Mouse (Mus musculus) bone marrow macrophage, adult 2 months (primary cell): ENCODE data around the gene Cpsf3. TPM values are rescaled to one million over a fixed set of nuclear protein-coding genes. Genes with fewer than 3 reads are reported as not detected.

ENCODE experiments used
- H3K27ac ChIP-seq: 2 replicates; pipeline ENCODE4 v1.5.1; 2012; ENCODE audit warnings: low read depth, low read length; ENCODE audit not compliant: insufficient read depth
- H3K4me1 ChIP-seq: 2 replicates; pipeline ENCODE4 v1.6.1; 2012; ENCODE audit warnings: low read length; ENCODE audit not compliant: control insufficient read depth, insufficient read depth
- H3K4me3 ChIP-seq: 2 replicates; pipeline ENCODE4 v1.5.1; 2012; ENCODE audit warnings: mild to moderate bottlenecking, low read length, moderate library complexity; ENCODE audit not compliant: insufficient read depth
- CTCF ChIP-seq: IDR thresholded peaks from 2 replicates; pipeline ENCODE4 v1.5.1; 2012; ENCODE audit warnings: low read depth, mild to moderate bottlenecking, low read length, moderate library complexity
- POLR2A ChIP-seq: IDR thresholded peaks from 2 replicates; pipeline ENCODE4 v1.6.1; 2012; ENCODE audit warnings: mild to moderate bottlenecking, low read depth, low read length, borderline replicate concordance
- polyA plus RNA-seq: library from polyadenylated mRNA; stranded (reverse); fragments of >200 nt; gene quantifications from 2 replicates; pipeline ENCODE4 v1.2.4, GENCODE M21; 2012; ENCODE audit not compliant: missing spikeins, insufficient read depth, insufficient read length

Cpsf3 gene
- polyA plus RNA-seq, 1 experiment, result 70.0 TPM

DNA sequence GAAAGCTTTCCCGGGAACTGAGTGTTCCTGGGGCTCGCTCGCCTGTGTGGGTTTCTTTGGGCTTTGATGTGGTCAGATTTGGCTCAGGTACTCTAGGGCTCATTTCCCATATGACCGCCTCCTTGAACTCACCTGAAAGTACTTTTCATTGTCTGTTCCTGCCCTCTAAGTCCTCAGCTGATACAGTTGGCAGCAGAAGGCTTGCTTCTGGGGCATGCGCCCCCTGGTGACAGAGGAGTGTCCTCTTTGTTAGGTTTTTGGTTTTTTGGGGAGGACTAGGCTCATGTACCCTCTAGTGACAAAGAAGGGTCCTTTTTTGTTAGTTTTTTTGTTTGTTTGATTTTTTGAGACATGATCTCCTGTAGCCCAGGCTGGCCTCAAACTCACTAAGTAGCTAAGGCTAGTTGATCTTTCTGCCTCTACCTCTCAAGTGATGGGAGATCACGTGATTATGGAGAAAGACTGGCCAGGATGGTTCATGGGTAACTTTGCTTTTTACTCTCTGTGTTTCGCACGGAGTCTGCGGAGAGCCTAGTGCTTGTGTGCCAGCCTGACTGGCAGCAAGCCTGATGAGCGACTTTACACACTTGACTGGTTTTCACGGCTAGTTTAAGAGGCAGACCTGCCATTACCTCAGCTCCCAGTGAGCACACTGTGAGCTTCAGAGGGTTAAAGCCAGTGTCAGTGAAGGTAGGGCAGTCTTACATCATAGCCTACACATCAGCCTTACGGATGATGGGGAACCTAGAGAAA, 33.1 kb downstream of the Cpsf3 start:
- Histone ChIP-seq H3K4me1 (peaks cover 7% of the 10 kb centered on the region), H3K27ac (no peak overlapping the region), H3K4me3 (no peak overlapping the region)
- TF ChIP-seq POLR2A, result no peak
- peak; percentile 45; the same call in 1 of the 2 replicates for TF ChIP-seq CTCF

DNA sequence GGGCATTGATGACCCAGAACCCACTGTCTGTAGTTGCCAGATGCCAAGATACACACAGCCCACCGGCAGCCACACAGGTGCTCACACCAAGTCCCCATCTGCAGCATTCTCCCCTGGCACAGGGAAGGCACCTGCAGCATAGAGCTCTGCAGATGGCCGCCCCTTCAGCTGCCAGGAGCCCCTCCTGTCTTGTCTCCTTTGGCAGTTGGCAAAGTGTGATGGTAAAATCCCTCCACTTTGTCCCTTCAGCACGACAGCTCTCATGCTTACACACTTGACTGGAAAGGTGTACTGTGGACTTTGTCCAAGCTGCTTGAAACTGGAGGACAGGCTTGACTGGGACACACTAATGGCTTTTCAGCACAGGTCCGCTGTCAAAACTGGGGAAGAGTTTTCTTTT, 35.1 kb downstream of the Cpsf3 start:
- H3K4me1 ChIP-seq, result peaks cover 7% of the 10 kb centered on the region
- H3K4me3 ChIP-seq, result no peak overlapping the region
- no peak overlapping the region for H3K27ac ChIP-seq
- TF ChIP-seq CTCF, result no peak
- TF ChIP-seq POLR2A, result no peak

DNA sequence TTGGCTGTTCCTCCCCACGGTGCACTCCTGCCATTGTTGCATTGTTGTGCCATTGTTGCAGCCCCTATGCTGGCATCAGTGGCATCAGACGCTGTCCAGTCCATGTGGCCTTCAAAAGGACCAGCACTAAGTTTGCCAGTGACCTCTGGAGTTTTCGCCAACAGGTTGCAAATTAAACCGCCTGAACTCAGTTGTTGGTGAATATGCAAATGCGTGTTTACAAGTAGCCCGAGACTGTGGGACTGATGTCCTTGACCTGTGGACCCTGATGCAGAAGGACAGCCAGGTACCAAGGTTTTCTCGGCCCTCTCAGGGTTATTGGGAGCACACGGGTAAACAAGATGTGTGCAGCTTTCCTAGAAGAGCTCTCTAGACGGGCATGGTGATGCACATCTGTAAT, 36.0 kb downstream of the Cpsf3 start:
- TF ChIP-seq CTCF (no peak), POLR2A (no peak)
- Histone ChIP-seq H3K27ac (no peak overlapping the region), H3K4me1 (peaks cover 7% of the 10 kb centered on the region)

DNA sequence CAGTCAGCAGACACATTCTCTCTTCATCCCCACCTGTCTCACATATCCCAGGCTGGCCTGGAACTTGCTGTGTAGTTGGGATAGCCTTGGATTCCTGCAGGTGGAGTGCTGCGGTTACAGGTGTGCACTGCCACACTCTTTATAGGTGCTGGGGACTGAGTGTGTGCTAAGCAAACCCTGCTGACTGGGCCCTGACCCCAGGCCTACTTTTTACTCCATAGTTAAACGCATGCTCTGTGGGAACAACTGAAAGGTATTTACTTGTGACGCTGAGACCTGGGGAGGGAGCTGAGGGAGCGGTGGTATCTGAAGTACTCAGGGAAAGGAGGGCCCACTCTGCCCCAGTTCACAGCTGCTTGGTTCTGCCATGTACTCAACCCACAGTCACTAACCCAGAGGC, 37.1 kb downstream of the Cpsf3 start:
- H3K4me1 ChIP-seq, result peaks cover 4% of the 10 kb centered on the region
- TF ChIP-seq POLR2A, result no peak
- no peak for TF ChIP-seq CTCF

More for the DNA sequence above, 36.0 kb downstream of the Cpsf3 start:
- H3K4me3 ChIP-seq, result no peak overlapping the region

DNA sequence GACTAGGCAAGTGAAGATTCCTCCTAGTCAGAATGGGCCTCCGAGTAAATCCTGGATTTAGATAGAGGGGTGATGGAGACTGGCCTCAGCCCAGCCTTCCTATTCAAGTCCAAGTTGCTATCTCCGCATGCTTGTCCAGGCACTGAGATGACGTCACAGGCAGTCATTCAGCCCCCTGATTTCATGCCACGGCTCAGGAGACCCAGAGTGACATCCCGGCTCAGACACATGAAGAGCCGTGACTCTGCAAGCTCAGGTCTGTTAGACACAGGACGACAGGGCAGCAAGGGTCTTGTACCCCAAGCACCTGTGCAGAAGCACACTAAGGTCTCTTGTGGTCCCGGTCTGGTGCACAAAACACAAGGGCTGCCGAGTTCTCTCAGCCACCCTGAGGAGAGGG, 37.7 kb downstream of the Cpsf3 start:
- H3K4me1 ChIP-seq, result no peaks in the 10 kb centered on the region
- H3K27ac ChIP-seq, result no peak overlapping the region
- no peak overlapping the region for H3K4me3 ChIP-seq
- no peak for TF ChIP-seq CTCF
- no peak for TF ChIP-seq POLR2A

More for the DNA sequence above, 37.1 kb downstream of the Cpsf3 start:
- Histone ChIP-seq H3K4me3 (no peak overlapping the region), H3K27ac (no peak overlapping the region)

DNA sequence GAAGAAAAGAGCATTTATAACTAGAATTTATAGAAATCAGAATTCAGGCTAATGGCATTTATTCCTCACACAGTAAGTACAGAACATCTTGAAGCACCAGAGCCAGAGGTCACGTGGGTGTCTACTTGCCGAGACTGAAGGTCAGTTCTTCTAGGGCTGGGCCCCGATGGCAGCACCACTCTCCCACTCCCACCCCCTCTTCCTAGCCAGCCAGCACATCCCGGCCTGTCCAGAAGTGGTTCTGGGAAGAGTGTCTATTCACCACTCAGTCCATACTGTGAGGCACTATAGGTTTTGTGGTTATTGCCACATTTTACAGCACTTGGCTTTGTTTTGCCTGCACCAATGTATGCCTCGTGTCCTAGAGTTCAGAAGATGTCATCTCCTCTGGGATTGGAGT, 38.9 kb downstream of the Cpsf3 start:
- H3K27ac ChIP-seq, result no peak overlapping the region
- TF ChIP-seq POLR2A, result no peak
- TF ChIP-seq CTCF, result no peak
- no peaks in the 10 kb centered on the region for H3K4me1 ChIP-seq
- H3K4me3 ChIP-seq, result no peak overlapping the region

DNA sequence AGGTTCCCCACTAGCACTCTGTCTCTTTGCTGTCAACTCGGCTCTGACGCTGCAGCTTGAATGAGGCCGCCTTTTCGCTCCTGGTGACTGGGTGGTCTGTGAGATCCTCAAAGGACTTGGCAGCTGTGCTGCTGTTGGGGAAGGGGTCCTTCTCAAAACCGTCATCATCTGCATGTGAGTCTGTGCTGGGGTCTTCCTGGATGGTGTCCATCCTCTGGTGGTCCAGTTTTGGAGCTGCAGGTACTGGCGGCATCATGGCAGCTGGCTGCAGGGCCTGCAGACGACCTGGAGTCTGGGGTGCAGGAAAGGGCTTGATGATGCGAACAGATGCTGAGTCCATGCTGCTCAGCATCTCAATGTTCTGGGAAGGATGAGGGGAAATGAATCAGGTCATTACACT, 40.1 kb downstream of the Cpsf3 start:
- Histone ChIP-seq H3K4me1 (no peaks in the 10 kb centered on the region), H3K4me3 (no peak overlapping the region), H3K27ac (no peak overlapping the region)
- TF ChIP-seq CTCF (no peak), POLR2A (no peak)

DNA sequence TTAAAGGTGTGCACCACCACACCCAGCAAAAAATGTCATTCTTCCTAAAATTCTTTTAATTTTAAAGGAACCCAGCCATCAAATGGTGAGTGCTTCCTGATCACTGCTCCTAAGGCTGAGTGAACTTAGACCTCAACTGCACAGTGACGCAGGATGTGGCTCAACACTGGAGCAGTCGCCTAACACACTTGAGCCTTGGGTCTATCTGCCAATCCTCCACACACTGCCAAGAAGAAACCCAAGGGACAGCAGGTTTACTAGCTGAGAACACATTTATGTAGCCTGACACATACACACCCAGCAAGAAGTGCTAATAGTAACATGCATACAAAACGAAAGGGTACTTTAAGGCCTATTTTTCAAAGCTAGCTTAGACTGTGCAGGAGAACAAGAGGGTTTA, 41.1 kb downstream of the Cpsf3 start:
- no peaks in the 10 kb centered on the region for H3K4me1 ChIP-seq
- no peak for TF ChIP-seq POLR2A
- no peak for TF ChIP-seq CTCF
- H3K4me3 ChIP-seq, result no peak overlapping the region
- H3K27ac ChIP-seq, result no peak overlapping the region

DNA sequence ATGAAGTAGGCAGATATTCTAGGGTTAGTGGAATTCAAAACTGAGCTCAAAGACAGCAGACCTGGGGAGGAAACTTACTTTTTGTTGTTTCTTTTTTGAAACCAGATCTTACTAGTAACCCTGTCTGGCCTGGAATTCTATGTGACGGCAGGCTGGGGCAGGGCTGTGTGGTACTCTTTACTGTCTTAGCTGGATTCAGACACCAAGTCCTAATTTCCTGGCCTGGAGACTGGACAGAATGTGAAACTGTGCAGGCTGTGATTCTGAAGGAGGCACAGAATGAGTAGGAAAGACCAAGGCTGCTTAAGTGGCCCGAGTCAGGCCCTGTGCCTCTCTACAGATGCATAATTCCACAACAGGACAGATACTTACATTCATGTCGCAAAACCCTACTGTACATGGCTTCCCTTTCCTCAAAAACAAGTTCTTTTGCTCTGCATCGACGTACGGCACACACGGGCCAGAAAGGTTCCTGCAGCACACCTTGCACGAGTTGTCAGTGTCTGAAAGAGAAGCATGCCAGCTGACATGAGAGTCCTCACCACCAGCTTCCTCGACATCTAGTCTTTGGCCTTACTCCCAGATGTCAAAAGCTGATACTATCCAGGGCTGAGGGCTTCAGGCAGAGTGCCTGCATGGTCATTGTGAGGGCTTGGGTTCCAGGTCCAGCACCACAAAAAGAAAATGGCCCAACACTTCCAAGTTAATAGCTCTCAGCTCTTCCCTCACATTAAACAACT, 44.6 kb downstream of the Cpsf3 start:
- Histone ChIP-seq H3K27ac (no peak overlapping the region), H3K4me1 (peaks cover 10% of the 10 kb centered on the region), H3K4me3 (no peak overlapping the region)
- TF ChIP-seq CTCF (no peak), POLR2A (no peak)

DNA sequence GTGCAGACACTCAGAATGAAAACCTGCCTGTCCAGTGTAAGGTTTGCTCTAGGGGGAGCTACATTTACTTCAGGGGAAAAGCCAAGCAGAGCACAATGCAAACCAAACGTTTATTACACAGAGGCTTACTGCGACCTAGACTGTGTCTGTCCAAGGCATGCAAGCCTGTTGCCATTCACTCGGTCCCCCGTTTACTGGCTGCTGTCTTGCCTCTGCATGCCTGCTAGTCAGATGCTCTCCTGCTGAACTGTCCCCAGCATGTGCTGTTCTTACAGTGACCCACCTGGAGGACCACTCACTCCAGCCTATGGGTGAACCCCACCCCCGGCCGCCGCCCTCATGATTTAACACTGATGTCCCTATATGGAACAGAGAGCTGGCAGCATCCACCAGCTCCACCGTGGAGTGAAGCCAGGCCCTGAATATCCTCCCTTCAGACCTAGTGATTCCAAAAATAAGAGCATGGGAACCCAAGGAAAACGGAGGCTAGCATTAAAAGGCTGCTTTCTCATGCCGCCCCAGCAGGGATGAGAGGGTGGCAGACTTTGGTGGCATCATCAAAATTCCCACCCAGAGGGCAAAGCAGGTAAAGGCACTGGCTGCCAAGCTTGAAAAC, 45.9 kb downstream of the Cpsf3 start:
- no peak for TF ChIP-seq POLR2A
- TF ChIP-seq CTCF, result no peak
- Histone ChIP-seq H3K4me3 (no peak overlapping the region), H3K4me1 (peaks cover 16% of the 10 kb centered on the region), H3K27ac (no peak overlapping the region)
